Mouse (Mus musculus) left cerebral cortex, adult 2 months (tissue): ENCODE results near the gene Tmem255a. TPM values are rescaled to one million over a fixed set of nuclear protein-coding genes. Genes with fewer than 3 reads are reported as not detected.

ENCODE experiments used
- DNase-seq, 2 experiments: peaks; one replicate each; pipeline ENCODE4 v3.0.0; 2021 to 2022; ENCODE audit warnings: low spot score in 2 of 2, mixed read lengths in 1 of 2; ENCODE audit errors: extremely low spot score in 1 of 2
- H3K27ac ChIP-seq: fragments of 200-600 bp; 2 replicates; pipeline ENCODE4 v1.8.1; 2022
- H3K4me3 ChIP-seq: fragments of 200-600 bp; 2 replicates; pipeline ENCODE4 v1.8.1; 2022
- CTCF ChIP-seq: fragments of 200-600 bp; IDR thresholded peaks from 2 replicates; pipeline ENCODE4 v1.8.1; 2022; ENCODE audit warnings: antibody characterized with exemption, mild to moderate bottlenecking, moderate library complexity
- intact Hi-C: fragments of 180-260 bp; cut with DNase I; formaldehyde crosslinking; loops from one replicate; pipeline ENCODE4 v1.15.1; 2025
- long read RNA-seq, 2 experiments: library from polyadenylated mRNA; stranded (forward); transcript quantifications; one replicate each; pipeline ENCODE4 v2.0.0; 2021; ENCODE audit warnings: borderline mapping rate in 2 of 2
- total RNA-seq, 2 experiments: library from RNA; stranded (reverse); gene quantifications; 2 replicates each; pipeline ENCODE4 v1.2.3; 2021

Gene Tmem255a
- total RNA-seq: 10 to 100 TPM; 16.9 to 26.7 TPM
- long read RNA-seq, experiment 1, transcript Tmem255a-202 (9 exons, 3,311 nt): minor isoform, 9 of 25 reads
- long read RNA-seq, experiment 1, transcript Tmem255a-201 (10 exons, 3,380 nt): major isoform, 14 of 25 reads
- long read RNA-seq, experiment 1, partial matches to known transcripts: 1 of 25 reads
- long read RNA-seq, experiment 1, other reads (novel, unspliced or antisense): 1 of 25 reads
- long read RNA-seq, experiment 2, transcript Tmem255a-202 (9 exons, 3,311 nt): minor isoform, 6 of 15 reads
- long read RNA-seq, experiment 2, transcript Tmem255a-201 (10 exons, 3,380 nt): major isoform, 9 of 15 reads
- long read RNA-seq, experiment 2, partial matches to known transcripts: 0 of 15 reads
- long read RNA-seq, experiment 2, other reads (novel, unspliced or antisense): 0 of 15 reads

DNA sequence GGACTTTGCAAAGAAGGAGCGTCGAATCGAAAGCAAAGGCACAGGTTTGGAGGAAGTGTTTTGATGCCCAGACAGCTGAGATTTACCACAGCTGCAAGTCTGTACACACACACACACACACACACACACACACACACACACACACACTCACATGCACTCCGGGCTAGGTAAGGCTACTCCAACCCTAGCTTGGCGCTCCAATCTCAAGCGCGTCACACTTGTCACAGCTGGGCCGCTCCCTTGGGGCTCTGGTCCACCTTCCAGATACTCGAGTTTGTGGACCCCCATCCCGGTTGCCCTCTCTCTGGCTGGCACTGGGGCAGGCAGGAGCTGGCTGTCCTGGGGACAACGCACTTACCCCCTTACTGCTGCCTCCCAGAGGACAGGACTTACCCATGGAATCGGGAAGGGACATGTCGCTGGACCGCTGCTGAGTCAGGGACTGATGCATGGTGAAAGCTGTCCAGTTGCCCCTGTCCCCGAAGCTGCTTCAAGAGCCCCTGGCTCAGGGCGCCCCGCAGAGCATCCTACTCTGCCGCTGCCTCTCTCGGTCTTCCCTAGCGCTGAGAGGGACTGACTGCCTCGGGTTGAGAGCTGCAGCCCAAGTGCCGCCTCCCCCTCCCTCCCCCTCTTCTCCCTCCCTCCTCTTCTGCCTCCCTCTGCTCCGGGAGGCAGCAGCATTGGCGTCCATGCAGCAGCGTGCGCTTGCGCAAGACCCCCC lies at the start of gene Tmem255a:
TSS of gene Tmem255a (minus strand) at position 589 of the 721 bp plus-strand sequence.
- intact Hi-C loops: loop anchor here (5.0 kb wide), 2 partner anchors 60 to 185 kb away; no protein-coding TSS in a partner anchor
- DNase-seq: peak in 1 of 2 experiments; percentile 24
- Histone ChIP-seq H3K4me3 (peak within 1 kb of the TSS; percentile 42), H3K27ac (no peak within 1 kb of the TSS)
- no peak for TF ChIP-seq CTCF

DNA sequence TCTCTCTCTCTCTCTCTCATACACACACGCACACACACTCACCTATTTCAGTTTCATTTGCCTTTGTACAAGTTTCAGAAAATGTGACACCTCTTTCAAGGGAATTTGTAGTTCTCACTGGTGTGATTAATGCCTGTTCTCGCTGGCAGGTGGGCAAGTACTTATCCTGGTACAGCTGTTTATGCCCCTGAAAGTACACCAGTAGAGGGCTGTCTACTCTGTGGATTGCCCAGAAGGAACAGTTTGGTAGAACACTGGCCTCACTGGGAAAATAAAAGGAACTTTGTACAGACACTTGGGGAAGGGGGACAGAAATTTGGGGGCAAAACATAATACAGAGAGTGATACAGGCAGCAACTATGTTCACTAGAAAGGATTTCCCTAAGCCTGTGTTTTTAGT lies 7.4 kb upstream of the Tmem255a start:
- Histone ChIP-seq H3K27ac (no peak overlapping the region), H3K4me3 (no peak overlapping the region)
- intact Hi-C loops: no loop called here
- TF ChIP-seq CTCF: peak; percentile 31
- no peak for DNase-seq

DNA sequence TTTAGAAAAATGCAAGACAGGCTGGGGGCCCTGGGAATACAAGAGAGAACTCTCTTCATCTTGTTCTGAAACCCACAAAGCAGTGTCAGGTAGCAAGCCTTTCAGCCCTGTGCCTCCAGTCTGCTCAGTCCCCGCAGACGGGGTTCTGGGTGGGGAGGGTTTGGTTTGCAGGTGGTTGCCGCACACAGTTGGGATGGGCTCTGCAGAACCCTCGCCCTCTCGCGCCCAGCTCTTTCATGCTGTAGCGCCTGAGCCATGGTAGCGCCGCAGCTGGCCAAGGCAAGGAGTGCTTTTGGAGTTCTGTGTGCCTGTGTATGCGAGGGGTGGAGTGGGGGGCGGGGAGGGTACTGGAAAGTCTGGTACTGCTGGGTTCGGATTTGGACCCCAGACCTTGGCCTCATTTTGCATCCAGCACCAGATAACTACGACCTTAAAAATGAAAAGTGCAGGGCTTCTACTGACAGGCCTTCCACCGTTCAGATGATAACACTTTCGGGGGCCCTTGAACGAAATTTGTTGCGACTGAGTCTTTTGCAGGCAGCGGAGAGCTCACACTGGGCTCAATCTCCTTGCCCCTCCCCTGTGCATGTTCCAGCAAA lies 1.8 kb downstream of the Tmem255a start:
- DNase-seq: peak; percentile 13 to 22
- intact Hi-C loops: loop anchor here (5.0 kb wide), 2 partner anchors 58 to 187 kb away; no protein-coding TSS in a partner anchor

DNA sequence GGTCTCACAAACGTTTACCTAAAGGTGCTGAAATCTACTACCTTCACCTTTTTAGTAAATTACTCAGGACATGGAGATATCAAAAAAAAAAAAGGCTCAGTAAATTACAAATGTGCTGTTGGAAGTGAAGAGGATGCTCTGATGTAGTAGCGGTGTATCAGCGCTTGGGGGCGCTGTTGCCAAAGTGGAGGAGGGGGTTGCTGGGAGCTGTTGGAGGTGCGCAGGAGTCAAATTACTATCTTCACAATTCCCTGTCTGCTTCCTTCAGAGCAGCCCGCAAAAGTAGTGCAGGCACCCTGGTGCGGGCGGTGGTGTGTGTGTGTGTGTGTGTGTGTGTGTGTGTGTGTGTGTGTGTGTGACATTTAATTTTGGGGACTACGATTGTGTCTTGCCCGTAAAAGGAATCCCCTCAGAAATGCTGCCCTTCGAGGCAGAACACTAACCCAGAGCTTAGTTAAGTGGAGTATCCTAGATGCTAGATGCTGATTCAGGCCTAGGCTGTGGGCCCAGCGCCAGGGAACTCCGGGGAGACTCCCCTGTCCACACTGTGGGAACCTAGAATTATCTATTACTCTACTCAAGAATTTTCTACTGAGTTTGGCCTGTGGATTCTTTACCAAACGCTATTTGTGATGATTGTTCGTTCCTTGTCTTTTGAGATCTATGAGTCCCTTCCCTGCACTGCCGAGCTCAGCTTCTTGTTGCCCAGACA lies 2.4 kb downstream of the Tmem255a start:
- intact Hi-C loops: loop anchor here (5.0 kb wide), 2 partner anchors 57 to 188 kb away; no protein-coding TSS in a partner anchor
- peak; percentile 39 to 53 for DNase-seq
- TF ChIP-seq CTCF: peak; percentile 63
- Histone ChIP-seq H3K4me3 (peak overlapping the region; percentile 29), H3K27ac (no peak overlapping the region)

More for the DNA sequence above, 1.8 kb downstream of the Tmem255a start:
- TF ChIP-seq CTCF: peak; percentile 1
- Histone ChIP-seq H3K4me3 (peak overlapping the region; percentile 29), H3K27ac (no peak overlapping the region)

DNA sequence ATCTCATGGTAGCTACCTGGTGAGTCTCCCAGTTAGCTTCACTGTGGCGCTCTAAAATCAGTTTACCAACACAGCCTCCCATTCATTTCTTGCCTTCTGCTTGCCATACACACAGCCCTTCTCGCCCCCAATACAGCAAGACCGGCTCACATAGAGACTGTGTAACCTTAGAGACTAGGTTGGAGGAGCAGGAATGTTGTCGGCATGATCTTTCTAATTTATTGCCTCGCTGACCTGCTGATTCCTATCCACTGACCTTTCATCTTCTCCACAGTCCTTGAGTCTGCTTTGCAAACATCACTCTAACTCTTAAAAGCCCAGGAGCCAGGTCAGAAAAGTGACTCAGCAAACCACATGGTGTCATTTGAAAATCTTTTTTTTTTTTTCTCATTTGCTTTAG lies 4.6 kb downstream of the Tmem255a start:
- intact Hi-C loops: no loop called here
- DNase-seq: no peak
- no peak overlapping the region for H3K27ac ChIP-seq
- no peak overlapping the region for H3K4me3 ChIP-seq
- TF ChIP-seq CTCF: no peak

DNA sequence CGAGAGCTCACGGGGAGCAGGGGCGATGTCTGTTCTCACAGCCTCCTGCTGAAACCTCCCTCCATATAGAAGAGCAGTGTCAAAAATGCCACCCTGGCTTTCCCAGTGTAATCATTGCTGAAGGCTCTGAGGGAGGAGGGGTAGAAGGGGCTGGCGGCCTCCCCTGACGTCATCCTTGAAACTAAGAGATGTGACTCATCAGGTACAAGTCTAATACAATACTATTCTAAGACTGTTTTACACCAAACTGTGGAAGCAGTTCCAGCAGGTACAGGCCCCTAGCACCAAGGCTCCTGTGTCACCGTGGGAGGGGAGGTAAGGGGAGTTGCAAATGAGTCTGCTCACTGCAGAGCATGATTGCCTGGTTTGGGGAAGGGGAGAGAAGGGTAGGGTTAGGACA lies 5.1 kb downstream of the Tmem255a start:
- no peak overlapping the region for H3K4me3 ChIP-seq
- no peak for DNase-seq
- no peak for TF ChIP-seq CTCF
- intact Hi-C loops: no loop called here
- no peak overlapping the region for H3K27ac ChIP-seq

DNA sequence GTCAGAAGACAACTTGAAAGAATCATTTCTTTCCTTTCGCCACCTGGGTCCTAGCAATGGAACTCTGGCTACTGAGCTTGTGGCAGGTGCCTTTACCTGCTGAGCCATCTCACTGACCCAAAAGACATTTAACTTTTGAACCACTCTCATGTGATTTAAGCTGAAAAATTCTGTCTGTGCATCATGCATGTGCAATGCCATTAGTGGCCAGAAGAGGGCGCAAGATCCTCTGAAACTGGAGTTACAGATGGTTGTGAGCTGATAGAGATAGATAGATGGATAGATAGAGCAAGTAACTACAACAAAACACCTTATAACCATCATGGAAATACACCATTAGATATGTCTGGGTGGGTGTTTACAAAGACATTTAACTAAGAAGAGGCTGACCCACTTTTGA lies 14.5 kb downstream of the Tmem255a start:
- no peak overlapping the region for H3K27ac ChIP-seq
- no peak overlapping the region for H3K4me3 ChIP-seq
- peak; percentile 12 to 23 for DNase-seq
- intact Hi-C loops: no loop called here
- peak; percentile 64 for TF ChIP-seq CTCF

DNA sequence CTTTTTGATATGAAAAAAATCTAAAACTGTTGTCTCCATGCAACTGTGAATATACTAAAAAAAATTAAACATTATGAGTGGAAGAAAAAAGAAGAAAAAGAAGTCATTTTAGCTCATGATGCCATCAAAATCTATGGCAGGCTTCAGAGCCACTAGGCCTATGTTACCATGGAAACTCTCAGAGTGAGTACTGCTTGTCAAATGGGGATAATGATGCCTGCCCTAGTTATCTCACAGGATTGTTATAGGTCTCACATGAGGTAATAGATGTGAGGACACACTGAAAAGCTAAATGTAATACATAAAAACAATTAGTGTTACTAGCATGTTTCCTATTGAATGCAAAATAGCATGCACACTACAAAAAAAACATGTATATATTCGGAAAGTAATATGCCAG lies 22.4 kb downstream of the Tmem255a start:
- TF ChIP-seq CTCF: no peak
- intact Hi-C loops: no loop called here
- H3K27ac ChIP-seq: no peak overlapping the region
- DNase-seq: no peak
- no peak overlapping the region for H3K4me3 ChIP-seq

DNA sequence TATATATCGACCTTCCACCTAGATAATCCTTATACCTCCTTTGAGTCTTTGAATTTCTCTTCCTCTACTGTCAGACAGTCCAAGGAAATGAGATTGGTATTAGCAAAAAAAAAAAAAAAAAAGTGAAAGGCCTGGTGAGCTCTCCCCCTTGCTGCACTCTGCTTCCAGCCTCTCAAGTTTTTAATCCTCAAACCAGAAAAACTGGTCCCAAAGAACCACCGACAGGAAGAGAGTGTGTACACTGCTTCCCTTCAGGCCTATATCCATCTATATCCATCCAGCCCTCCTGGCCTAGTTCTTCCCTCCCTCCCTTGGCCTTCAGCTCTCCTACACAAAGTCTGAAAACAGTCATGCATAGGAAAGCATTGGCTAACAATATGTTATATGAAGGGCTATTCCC lies 29.5 kb downstream of the Tmem255a start:
- no peak overlapping the region for H3K27ac ChIP-seq
- intact Hi-C loops: no loop called here
- no peak for DNase-seq
- no peak for TF ChIP-seq CTCF
- H3K4me3 ChIP-seq: no peak overlapping the region

DNA sequence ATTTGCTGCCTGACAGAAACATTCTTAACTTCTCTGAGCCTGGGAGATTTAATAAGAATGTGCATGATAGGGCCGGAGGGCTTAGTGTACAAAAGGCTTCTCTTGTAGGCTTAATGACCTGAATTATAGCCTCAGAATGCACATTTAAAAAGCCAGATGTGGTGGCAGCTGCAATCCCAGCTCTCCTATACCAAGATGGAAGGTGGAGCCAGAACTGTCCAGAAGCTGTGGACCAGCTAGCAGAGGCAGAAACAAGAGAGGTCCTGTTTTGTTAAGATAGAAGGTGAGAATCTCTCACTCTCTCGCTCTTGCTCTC lies 34.6 kb downstream of the Tmem255a start:
- intact Hi-C loops: no loop called here
- H3K27ac ChIP-seq: no peak overlapping the region
- no peak overlapping the region for H3K4me3 ChIP-seq
- DNase-seq: no peak
- TF ChIP-seq CTCF: no peak

DNA sequence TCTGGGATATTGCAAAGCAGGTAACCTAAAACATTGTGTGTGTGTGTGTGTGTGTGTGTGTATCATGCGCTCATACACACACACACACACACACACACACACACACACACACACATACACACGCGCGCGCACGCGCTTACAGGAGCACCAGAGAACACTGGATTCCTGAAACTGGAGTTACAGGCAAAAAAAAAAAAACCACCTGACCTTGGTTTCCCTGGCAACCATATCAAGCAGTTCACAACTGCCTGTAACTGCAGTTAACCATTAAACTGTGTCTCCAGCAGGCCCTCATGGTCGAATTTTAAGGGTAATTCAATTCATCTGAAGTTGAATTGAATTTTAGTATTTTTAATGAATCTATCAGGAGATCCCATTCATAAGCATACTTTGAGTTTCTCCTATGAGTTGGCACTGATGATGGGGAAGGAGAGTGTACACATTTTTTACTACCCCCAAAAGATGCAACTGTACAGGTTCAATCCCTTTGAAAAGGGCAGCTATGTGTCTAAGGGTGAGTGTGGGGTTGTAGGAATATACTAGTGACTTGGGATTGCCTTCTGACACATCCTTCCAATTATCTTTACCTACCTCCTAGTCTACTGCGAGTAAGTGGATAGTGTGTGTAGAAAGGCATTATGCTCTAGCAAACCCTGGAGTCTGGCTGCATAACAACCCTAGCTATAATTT lies 35.1 kb downstream of the Tmem255a start:
- H3K4me3 ChIP-seq: no peak overlapping the region
- no peak for DNase-seq
- TF ChIP-seq CTCF: no peak
- intact Hi-C loops: no loop called here
- H3K27ac ChIP-seq: no peak overlapping the region
